Mouse (Mus musculus) heart, embryonic 11.5 days (tissue): ENCODE measurements around the gene Tcl1b1. TPM values are rescaled to one million over a fixed set of nuclear protein-coding genes. Genes with fewer than 3 reads are reported as not detected.
"Not testable (repeated sequence)": the region's sequence is repeated elsewhere in the genome, so short reads cannot be mapped to it uniquely, and the experiment has no call there.

ENCODE experiments used
- ATAC-seq: fragments of 200-750 bp; cut with Nextera tagmentation; replicated peaks from 2 replicates; pipeline ENCODE4 v1.8.0; 2017; ENCODE audit warnings: moderate library complexity; ENCODE audit not compliant: insufficient number of reproducible peaks, low FRiP score, low TSS enrichment
- H3K27ac ChIP-seq: fragments of 300-500 bp; sonication (generic); 2 replicates; pipeline ENCODE4 v1.5.1; 2014; ENCODE audit warnings: mild to moderate bottlenecking, low read depth, low read length
- H3K27me3 ChIP-seq: fragments of 300-500 bp; sonication (generic); 2 replicates; pipeline ENCODE4 v1.6.1; 2014; ENCODE audit warnings: mild to moderate bottlenecking, low read length, mixed read lengths; ENCODE audit not compliant: control insufficient read depth, insufficient read depth
- H3K36me3 ChIP-seq: fragments of 300-500 bp; sonication (generic); 2 replicates; pipeline ENCODE4 v1.6.1; 2014; ENCODE audit warnings: mild to moderate bottlenecking, low read length, moderate library complexity, mixed read lengths; ENCODE audit not compliant: control insufficient read depth, insufficient read depth
- H3K4me1 ChIP-seq: fragments of 300-500 bp; sonication (generic); 2 replicates; pipeline ENCODE4 v1.6.1; 2014; ENCODE audit warnings: low read length; ENCODE audit not compliant: control insufficient read depth, insufficient read depth
- H3K4me2 ChIP-seq: fragments of 300-500 bp; sonication (generic); 2 replicates; pipeline ENCODE4 v1.6.1; 2014; ENCODE audit warnings: mild to moderate bottlenecking, moderate library complexity
- H3K4me3 ChIP-seq: fragments of 300-500 bp; sonication (generic); 2 replicates; pipeline ENCODE4 v1.5.1; 2014; ENCODE audit warnings: low read depth, low read length
- H3K9ac ChIP-seq: fragments of 300-500 bp; sonication (generic); 2 replicates; pipeline ENCODE4 v1.6.1; 2014; ENCODE audit warnings: mild to moderate bottlenecking, low read depth, low read length, moderate library complexity
- H3K9me3 ChIP-seq: fragments of 300-500 bp; sonication (generic); replicated peaks from 2 replicates; pipeline ENCODE4 v1.6.1; 2016; ENCODE audit warnings: low read length; ENCODE audit not compliant: control insufficient read depth
- WGBS: fragments of 180-500 bp; shearing (Covaris S2); extraction: QIAGEN DNeasy Blood & Tissue Kit; methylation state at CpG from one replicate; pipeline ENCODE4 v1.1.7; 2014; ENCODE audit not compliant: insufficient replicate concordance; 5-methylcytosine and 5-hydroxymethylcytosine counted together
- polyA plus RNA-seq: library from polyadenylated mRNA; unstranded; fragments of >200 nt; fragmentation: Nextera tagmentation; extraction: Ambion mirVana; gene quantifications from 2 replicates; pipeline ENCODE4 v1.2.1, GENCODE M21; 2014

Tcl1b1 gene
- polyA plus RNA-seq, 1 experiment from 2014 or later: not detected

DNA sequence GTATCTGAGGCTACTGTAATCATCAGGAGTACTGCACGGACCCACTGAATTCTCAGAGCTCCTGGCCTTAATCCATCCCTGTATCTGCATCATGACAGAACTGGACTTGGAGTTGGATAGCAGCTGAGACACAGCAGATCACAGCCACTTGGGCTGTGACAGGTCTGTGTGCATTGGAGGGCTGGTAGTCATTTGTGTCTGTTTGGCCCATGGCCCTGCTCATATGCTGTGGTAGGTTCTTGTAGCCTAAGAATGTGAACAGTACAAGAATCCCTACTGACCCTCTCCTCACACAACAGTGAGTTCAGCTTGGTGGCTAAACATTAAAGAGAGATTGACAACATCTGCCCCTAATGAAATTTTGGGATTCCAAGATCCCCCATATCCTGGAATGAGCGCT lies 13.9 kb downstream of the Tcl1b1 start:
- H3K9me3 ChIP-seq: no peaks in the 10 kb centered on the region

DNA sequence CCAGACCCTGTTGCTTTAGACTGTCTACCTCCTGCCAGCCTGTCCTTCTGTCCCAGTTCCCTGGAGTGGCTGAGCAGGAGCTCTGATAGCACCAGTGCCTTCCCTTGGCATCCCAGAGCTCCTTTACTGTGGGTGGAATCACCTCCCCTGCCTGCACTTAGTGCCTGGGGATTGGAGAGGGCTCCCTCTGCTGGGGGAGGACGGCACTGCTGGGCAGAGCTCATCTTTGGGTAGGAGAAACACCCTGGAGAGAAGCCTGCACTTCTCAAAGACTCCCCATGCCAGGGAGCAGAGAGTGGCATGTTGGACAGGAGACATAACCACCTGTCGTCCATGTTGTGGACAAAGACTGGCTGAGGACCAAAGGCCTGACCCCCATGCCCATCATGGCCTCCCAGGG lies 14.8 kb downstream of the Tcl1b1 start:
- not testable (repeated sequence) for H3K27me3 ChIP-seq, H3K9me3 ChIP-seq, H3K4me2 ChIP-seq, ATAC-seq, H3K9ac ChIP-seq, H3K4me1 ChIP-seq, H3K4me3 ChIP-seq, H3K27ac ChIP-seq, H3K36me3 ChIP-seq
- 20% methylated on average over 2 of the region's 2 CpGs for WGBS

More for the DNA sequence above, 13.9 kb downstream of the Tcl1b1 start:
- Histone ChIP-seq H3K9ac (no peak overlapping the region), H3K36me3 (no peaks in the 10 kb centered on the region), H3K4me2 (no peak overlapping the region), H3K27me3 (no peaks in the 10 kb centered on the region), H3K4me1 (no peaks in the 10 kb centered on the region), H3K4me3 (no peak overlapping the region), H3K27ac (no peak overlapping the region)
- 65% methylated on average over 2 of the region's 2 CpGs for WGBS
- no peak for ATAC-seq

DNA sequence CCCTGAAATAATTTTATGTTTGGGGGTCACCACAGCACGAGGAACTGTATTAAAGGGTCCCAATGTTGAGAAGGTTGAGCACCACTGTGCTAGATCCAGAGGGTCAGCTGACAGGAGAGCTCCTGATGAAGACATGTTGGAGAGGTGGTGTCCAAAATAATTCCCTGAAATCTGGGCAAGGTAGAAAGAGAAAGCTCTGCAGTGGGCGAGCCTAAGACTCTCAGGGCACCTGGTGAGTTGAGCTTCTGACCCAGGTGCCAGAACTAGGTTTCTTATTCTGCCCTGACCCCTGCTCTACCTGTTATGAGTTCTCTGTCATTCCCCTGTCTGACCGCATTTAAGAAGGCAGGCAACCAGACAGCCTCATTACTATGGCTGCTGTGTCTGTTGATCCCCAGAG lies 16.6 kb downstream of the Tcl1b1 start, which contains the start of gene Tcl1b5:
Gene Tcl1b5, plus strand, starts transcription at position 301 of the 400 bp plus-strand sequence.
- not testable (repeated sequence) for ATAC-seq, H3K36me3 ChIP-seq, H3K4me3 ChIP-seq, H3K4me2 ChIP-seq, H3K4me1 ChIP-seq, H3K27ac ChIP-seq, H3K27me3 ChIP-seq, H3K9ac ChIP-seq, H3K9me3 ChIP-seq
- WGBS: 55% methylated on average over 3 of the region's 3 CpGs

DNA sequence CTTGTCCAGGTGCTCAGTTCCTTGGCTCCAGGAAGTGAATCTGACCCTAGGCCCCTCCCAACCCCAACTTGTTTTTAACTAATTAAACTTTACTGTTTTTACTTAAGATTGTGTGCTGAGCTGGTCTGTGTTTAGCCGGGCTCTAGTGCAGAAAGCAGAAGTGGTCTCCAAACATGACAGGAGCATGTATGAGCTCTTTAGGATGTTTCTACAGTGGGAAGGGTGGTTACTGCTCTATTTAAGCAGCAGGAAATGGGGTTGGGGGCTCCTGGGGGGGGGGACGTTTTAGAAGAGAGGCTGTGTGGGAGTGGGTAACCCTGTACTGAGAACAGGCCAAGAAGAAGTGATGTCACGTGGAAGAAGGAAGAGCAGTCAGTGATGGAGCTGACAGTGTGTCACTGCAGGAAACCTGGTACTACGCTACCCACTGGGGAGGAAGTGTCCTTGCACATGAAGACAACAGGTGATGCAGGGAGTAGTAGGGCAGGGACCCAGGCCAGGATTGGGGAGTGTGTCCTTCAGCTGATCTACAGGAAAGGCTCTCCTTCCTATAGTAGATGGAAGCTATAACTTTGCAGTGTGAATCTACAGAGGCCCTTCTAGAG lies 21.7 kb downstream of the Tcl1b1 start:
- not testable (repeated sequence) for H3K27ac ChIP-seq, H3K9ac ChIP-seq, H3K4me2 ChIP-seq, H3K27me3 ChIP-seq, H3K9me3 ChIP-seq, H3K4me3 ChIP-seq, ATAC-seq, H3K36me3 ChIP-seq, H3K4me1 ChIP-seq
- WGBS: 72% methylated on average over 4 of the region's 4 CpGs

DNA sequence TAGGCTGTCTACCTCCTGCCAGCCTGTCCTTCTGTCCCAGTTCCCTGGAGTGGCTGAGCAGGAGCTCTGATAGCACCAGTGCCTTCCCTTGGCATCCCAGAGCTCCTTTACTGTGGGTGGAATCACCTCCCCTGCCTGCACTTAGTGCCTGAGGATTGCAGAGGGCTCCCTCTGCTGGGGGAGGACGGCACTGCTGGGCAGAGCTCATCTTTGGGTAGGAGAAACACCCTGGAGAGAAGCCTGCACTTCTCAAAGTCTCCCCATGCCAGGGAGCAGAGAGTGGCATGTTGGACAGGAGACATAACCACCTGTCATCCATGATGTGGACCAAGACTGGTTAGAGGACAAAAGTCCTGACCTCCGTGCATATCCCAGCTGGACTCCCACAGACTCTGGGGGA lies 29.5 kb downstream of the Tcl1b1 start:
- not testable (repeated sequence) for ATAC-seq, H3K4me1 ChIP-seq, H3K27ac ChIP-seq, H3K36me3 ChIP-seq, H3K27me3 ChIP-seq, H3K9me3 ChIP-seq, H3K4me2 ChIP-seq, H3K9ac ChIP-seq, H3K4me3 ChIP-seq
- WGBS: 34% methylated on average over 2 of the region's 2 CpGs

DNA sequence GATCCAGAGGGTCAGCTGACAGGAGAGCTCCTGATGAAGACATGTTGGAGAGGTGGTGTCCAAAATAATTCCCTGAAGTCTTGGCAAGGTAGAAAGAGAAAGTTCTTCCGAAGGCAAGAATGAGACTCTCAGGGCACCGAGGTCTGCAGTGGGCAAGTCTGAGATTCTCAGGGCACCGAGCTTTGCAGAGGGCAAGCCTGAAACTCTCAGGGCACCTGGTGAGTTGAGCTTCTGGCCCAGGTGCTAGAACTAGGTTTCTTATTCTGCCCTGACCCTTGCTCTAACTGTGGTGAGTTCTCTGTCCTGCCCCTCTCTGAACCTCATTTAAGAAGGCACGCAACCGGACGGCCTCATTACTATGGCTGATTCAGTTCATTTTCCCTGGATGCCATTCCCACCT lies 31.3 kb downstream of the Tcl1b1 start, which contains the start of gene Tcl1b3:
Gene Tcl1b3, plus strand, starts transcription at position 301 of the 400 bp plus-strand sequence.
- H3K36me3 ChIP-seq, H3K4me2 ChIP-seq, H3K27me3 ChIP-seq, H3K9ac ChIP-seq, H3K27ac ChIP-seq, H3K9me3 ChIP-seq, ATAC-seq, H3K4me3 ChIP-seq, H3K4me1 ChIP-seq: not testable (repeated sequence)
- WGBS: 88% methylated on average over 6 of the region's 6 CpGs

DNA sequence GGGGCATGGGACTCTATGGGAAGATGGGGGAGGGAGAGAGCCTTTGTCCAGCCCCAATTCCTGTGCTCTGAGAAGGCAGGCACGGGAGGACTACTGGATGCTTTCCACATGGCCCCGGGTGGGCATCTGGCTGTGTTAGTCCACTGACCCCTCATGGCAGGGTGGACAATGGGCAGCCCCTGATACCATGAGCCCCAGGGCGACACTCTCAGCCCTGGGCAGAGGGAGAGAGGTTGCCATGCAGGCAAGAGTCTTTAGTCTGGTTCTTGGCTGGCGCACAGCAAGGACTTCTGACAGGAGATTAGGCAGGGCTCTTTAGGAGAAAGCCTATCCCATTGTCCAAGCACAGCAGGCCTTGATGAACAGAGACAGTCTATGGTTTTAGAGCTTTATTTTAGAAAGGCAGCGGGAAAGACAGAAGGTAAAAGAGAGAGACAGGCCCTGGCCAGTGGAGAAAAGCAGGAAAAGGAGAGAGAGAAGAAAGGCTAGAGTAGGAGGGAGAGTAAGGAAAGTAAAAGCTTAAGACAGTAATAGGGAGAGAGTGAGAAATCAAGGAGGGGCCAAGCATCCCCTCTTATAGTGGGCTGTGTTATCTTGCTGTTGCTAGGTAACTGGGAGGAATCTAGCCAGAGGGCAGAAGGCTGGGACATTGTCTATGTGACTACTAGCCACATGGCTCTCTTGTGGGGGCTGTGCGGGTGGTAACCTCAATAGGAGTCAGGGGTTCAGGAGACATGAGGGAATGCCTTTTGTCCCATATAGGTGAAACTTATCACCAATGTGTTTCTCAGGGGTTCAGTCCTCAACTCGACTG lies 40.4 kb downstream of the Tcl1b1 start:
- not testable (repeated sequence) for H3K4me2 ChIP-seq, ATAC-seq, H3K9ac ChIP-seq, H3K4me3 ChIP-seq, H3K36me3 ChIP-seq, H3K27me3 ChIP-seq, H3K4me1 ChIP-seq, H3K27ac ChIP-seq, H3K9me3 ChIP-seq
- WGBS: 51% methylated on average over 7 of the region's 7 CpGs

DNA sequence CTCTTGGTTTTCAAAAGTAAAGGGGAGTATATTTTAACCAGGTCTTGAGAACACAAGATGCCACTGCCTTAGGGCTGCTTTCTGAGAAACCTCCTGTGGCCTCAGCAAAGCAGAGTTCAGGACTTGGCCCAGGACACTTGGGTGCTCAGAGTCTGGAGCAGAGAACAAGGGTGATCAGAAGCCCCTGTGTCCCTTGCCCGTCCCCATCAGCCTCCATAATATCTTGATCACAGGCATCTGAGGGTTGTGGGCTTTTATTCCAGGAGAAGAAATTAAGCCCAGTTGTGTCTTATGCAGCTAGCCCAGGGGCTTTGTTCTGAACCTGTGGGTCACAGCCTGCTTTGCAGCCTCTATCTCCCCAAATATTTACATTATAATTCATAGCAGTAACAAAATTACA lies 42.2 kb downstream of the Tcl1b1 start, which contains the start of gene Tcl1b4:
Gene Tcl1b4, plus strand, starts transcription at position 301 of the 400 bp plus-strand sequence.
- H3K27ac ChIP-seq, H3K9me3 ChIP-seq, ATAC-seq, H3K9ac ChIP-seq, H3K36me3 ChIP-seq, H3K27me3 ChIP-seq, H3K4me3 ChIP-seq, H3K4me1 ChIP-seq, H3K4me2 ChIP-seq: not testable (repeated sequence)
- 77% methylated on average over 1 of the region's 1 CpGs for WGBS
